Mouse (Mus musculus) splenic B cell, adult 2 months (primary cell): ENCODE measurements around the gene E430018J23Rik.
"Not testable (repeated sequence)": the region's sequence is repeated elsewhere in the genome, so short reads cannot be mapped to it uniquely, and the experiment has no call there.

Experiments
- DNase-seq: peaks from one replicate; pipeline ENCODE4 v3.0.0-alpha.2; 2011; ENCODE audit warnings: low read depth, low spot score
- H3K27me3 ChIP-seq: 2 replicates; pipeline ENCODE4 v1.6.1; 2012; ENCODE audit warnings: mild to moderate bottlenecking, low read length, moderate library complexity, mixed read lengths; ENCODE audit not compliant: control insufficient read depth, poor library complexity, insufficient read depth, severe bottlenecking
- H3K36me3 ChIP-seq: 2 replicates; pipeline ENCODE4 v1.6.1; 2012; ENCODE audit warnings: mild to moderate bottlenecking, low read length, moderate library complexity, mixed read lengths; ENCODE audit not compliant: control insufficient read depth, poor library complexity, insufficient read depth, severe bottlenecking

Gene E430018J23Rik

DNA sequence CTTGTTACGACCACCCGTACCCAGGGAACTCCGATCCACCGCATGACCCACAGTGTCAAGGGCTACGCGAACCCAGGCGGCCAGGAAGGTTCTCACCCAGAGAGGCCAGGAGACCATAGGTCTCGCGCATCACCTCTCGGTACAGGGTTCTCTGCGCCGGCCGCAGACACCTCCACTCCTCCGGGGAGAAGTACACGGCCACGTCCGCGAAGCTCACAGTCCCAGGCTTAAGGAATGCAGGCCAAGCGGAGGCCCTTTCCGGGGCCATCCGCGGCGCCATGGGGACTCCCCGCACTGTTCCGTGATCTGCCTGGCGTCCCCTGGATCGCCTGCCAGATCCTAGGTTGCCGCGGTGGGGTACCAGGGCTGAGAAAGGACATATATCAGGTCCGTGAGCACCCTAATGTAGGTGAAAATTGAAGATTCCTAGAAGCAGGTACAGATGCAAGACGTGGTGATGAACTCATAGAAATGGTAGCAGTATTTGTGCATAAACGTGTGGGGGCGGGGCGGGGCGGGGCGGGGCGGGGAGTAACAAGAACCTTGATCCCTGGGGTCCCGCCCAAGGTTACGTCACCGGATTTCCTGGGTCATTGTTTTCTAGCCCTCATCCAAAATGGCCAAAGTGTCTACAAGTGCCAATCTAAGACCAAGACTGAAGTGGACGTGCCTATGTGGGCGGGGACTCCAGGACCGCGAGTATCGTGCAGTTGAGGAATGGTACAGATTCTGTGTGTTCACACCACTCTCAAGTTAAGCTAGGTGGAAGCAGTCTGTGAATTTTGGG is at the start of gene E430018J23Rik:
Gene E430018J23Rik, minus strand, starts transcription at position 473 of the 787 bp plus-strand sequence.
- peak; percentile 98 for DNase-seq
- 0 out of 2 replicates have a peak, but pooled peaks cover 2% of the 10 kb centered on the region for H3K36me3 ChIP-seq
- H3K27me3 ChIP-seq = no peaks in the 10 kb centered on the region

DNA sequence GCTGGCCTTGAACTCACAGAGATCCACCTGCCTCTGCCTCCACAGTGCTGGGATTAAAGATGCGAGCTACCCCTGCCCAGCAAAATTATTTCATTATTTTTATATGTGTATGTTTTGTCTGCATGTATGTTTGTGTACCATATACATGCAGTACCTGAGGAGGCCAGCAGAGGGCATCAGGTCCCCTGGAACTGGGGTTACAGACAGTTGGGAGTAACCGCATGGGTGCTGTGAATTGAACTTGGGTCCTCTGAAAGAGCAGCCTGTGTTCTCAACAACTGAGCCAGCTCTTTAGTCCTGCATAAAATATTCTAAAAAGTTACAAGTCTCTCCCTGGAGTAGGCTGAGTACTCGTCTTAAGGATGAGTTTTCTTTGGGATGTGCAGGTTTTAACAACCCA is 44.3 kb upstream of the E430018J23Rik start:
- no peaks in the 10 kb centered on the region for H3K36me3 ChIP-seq
- H3K27me3 ChIP-seq = no peaks in the 10 kb centered on the region
- peak; percentile 58 for DNase-seq

DNA sequence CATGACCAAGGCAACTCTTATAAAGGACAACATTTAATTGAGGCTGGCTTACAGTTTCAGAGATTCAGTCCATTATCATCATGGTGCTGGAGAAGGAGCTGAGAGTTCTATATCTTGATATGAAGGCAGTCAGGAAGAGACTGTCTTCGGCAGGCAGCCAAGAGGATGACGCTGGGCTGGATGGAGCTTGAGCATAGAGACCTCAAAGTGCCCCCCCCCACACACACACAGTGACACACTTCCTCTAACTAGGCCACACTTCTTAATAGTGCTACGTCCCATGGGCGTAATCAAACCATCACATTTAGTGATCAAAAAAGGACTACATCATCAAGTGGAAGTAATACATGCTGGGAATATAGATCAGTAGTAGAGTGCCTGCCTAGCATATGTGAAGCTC is 41.8 kb upstream of the E430018J23Rik start:
- DNase-seq = no peak
- no peaks in the 10 kb centered on the region for H3K27me3 ChIP-seq
- H3K36me3 ChIP-seq = no peaks in the 10 kb centered on the region

DNA sequence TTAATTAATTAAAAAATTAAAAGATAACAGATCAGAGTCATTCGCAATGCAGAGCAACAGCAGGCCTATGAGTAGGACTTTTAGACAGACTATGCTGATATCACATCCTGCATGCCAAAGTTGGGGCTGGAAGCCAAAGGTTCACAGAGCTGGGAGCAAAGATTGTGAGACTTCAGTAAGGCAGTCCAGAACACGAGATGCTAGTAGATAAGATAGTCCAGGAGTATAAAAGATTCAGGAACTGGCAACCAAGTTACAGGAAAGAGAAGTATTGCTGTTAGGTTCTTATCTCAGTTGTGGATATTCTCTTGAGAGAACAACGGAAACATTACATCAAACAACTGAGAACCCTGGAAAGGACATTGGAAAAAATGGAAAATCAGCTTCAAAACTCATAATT is 32.9 kb upstream of the E430018J23Rik start:
- Histone ChIP-seq H3K36me3 (no peaks in the 10 kb centered on the region), H3K27me3 (no peaks in the 10 kb centered on the region)
- DNase-seq = no peak

DNA sequence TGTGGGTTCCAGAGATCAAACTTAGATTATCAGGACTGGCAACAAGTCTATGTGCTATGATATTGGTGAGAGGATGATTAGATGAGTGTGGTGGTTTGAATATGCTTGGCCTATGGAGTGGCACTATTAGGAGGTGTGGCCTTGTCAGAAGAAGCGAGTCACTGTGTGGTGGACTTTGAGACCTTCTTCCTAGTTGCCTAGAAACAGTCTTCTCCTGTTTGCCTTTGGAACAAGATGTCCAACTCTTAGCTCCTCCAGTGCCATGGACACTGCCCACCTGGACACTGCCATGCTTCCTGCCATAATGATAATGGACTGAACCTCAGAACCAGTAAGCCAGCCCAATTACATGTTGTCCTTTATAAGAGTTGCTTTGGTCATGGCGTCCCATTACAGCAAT is 32.5 kb upstream of the E430018J23Rik start:
- no peak for DNase-seq
- no peaks in the 10 kb centered on the region for H3K27me3 ChIP-seq
- no peaks in the 10 kb centered on the region for H3K36me3 ChIP-seq

DNA sequence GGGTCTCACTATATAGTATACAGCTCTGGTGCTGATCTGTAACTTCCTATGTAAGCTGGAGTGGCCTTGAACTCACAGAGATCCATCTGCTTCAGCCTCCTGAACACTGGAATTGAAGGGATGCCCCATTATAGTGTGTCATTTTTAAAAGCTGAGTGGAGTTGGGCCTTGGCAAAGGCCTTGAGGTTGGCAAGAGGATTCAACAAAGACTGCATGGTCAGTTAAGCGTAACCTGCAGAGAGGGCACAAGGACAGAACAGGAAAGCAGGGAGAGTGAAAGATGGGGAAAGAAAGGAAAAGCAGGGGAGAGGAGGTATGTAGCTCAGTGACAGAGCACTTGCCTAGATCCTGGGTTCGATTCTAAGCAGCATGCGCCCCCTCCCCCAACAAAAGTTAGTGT is 31.9 kb upstream of the E430018J23Rik start:
- Histone ChIP-seq H3K27me3 (no peaks in the 10 kb centered on the region), H3K36me3 (no peaks in the 10 kb centered on the region)
- no peak for DNase-seq

- no peak for DNase-seq
- Histone ChIP-seq H3K36me3 (no peaks in the 10 kb centered on the region; the same call in 1 of the 2 replicates), H3K27me3 (no peaks in the 10 kb centered on the region)
Measured at GRCm38 (mm10) chr7:127422247-127422646, 28.8 kb upstream of the E430018J23Rik start.

DNA sequence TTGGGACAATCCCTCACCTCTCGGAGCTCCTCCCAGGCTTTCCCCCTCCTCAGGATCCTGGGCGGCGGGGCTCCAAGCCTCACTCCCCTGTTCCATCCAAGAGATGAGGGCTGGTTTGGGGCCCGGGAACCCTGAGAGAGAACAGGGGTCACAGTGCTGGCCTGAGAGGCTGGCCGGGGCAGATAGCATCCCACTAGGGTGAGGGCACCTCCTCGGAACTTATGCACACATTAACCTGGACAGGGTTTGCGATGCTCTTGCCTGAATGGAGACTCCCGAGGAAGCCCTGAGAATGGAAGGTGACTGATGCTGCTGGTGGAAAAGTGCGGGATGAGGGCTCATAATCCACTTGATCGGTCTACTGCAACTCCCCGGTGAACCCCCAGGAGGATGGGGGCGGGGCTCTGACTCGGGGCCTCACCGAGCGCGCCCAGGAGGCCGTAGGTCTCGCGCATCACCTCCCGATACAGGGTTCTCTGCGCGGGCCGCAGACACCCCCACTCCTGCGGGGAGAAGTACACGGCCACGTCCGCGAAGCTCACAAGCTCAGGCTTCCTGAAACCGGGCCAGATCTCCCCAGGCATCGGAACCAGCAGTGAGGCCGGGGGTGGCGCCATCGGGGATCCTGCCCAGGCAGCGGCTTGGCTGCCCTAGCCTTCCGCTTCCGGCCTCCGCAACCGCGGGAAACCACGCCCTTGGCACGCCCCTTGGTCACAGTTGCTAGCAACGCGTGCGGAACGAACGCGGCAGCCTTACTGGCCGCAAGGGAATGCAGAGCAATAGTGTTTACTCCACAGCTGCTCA is 28.2 kb upstream of the E430018J23Rik start, which contains the start of gene Zfp688:
Gene Zfp688, minus strand, starts transcription at position 681 of the 804 bp plus-strand sequence.
- H3K27me3 ChIP-seq = no peaks in the 10 kb centered on the region
- no peaks in the 10 kb centered on the region; the same call in 1 of the 2 replicates for H3K36me3 ChIP-seq
- peak; percentile 96 for DNase-seq

GRCm38 (mm10) chr7:127411418-127411817 is 18.0 kb upstream of the E430018J23Rik start:
- DNase-seq = no peak
- Histone ChIP-seq H3K27me3 (no peaks in the 10 kb centered on the region), H3K36me3 (no peaks in the 10 kb centered on the region)

DNA sequence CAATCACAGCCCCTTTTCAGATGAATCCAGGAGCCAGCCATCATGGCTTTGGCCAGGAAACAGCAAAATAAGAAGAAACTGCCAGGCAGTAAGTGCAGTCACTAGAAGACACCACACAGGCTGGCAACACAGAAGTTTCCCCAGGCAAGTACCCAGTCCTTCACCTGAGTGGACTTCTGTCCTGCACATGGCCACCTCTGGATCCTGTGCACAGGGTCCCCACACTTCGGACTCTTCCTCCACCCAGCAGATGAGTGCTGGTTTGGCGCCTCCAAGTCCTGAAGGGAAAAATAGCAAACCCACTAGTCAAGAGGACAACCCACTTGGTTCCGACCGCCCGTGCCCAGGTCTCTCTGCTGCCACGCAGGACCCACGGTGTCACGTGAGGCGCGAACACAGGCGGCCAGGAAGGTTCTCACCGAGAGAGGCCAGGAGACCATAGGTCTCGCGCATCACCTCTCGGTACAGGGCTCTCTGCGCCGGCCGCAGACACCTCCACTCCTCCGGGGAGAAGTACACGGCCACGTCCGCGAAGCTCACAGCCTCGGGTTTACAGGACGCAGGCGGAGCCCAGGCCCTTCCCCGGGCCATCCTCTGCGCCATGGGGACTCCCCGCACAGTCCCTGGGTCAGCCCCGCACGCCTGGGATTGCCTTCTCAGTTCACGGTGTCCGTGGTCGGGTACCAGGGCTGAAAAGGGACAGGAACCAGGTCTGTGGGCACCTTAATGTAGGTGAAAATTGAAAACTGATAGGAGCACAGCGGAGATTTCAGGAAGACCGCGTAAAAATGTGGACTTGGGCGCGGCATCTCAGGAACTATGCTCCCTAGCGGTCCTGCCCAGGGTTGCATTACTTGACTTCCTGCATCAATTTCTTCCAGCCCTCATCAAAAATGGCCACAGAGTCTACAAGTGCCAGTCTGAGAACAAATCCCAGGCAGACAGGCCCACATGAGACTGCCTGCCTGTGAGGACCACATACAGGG is 12.9 kb upstream of the E430018J23Rik start, which contains the start of gene Zfp764:
Gene Zfp764, minus strand, starts transcription at position 821 of the 986 bp plus-strand sequence.
- DNase-seq = peak; percentile 92
- not testable (repeated sequence) for H3K36me3 ChIP-seq, H3K27me3 ChIP-seq

DNA sequence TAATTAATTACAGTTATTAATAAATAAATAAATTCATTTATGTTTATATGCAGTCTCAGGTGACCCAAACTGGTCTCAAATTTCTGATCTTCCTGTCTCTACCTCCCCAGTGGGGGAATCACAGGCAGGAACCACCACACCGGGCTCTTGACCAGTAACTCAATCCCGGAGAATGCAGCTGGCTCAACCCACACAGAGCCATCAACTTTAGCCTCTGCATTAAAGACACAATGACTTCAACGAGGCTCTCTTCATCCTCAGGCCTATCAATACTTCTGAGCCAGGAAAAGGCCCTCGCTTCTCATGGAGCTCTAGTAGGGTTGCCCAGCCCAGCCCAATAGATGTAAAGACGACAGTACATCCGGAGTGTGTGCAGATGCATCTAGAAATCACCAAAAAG is 10.7 kb upstream of the E430018J23Rik start:
- H3K27me3 ChIP-seq, DNase-seq, H3K36me3 ChIP-seq: not testable (repeated sequence)

DNA sequence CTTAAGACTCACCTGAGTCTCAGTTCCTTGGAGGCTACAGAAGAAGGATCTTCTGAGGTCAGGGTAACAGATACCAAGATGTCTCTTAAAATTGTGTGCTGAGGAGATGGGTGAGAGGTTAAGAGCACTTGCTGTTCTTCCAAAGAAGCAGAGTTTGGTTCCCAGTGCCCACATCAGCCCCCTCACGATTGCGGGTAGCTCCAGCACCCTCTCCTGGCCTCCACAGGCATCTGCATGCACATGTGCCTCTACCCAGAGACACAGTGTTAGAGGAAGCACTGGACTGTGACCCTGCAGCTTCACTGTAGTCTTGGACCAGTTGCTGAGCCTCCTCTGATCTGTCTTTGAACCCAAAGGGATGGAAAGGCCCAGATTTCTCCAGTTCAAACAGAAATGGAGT is 9.6 kb upstream of the E430018J23Rik start:
- H3K27me3 ChIP-seq = no peaks in the 10 kb centered on the region
- no peak for DNase-seq
- no peaks in the 10 kb centered on the region for H3K36me3 ChIP-seq

- no peak for DNase-seq
- H3K27me3 ChIP-seq = no peaks in the 10 kb centered on the region
Measured at GRCm38 (mm10) chr7:127400355-127400754, 6.9 kb upstream of the E430018J23Rik start.

GRCm38 (mm10) chr7:127393944-127394333 is 510 bp upstream of the E430018J23Rik start:
- Histone ChIP-seq H3K36me3 (0 out of 2 replicates have a peak, but pooled peaks cover 2% of the 10 kb centered on the region), H3K27me3 (no peaks in the 10 kb centered on the region)
- no peak for DNase-seq

More at GRCm38 (mm10) chr7:127400355-127400754, 6.9 kb upstream of the E430018J23Rik start:
- no peaks in the 10 kb centered on the region for H3K36me3 ChIP-seq
